Mouse (Mus musculus) cerebellum, adult 9-11 months (tissue): ENCODE measurements around the gene Guk1.
"Not testable (repeated sequence)": the region's sequence is repeated elsewhere in the genome, so short reads cannot be mapped to it uniquely, and the experiment has no call there.

Experiments used
- DNase-seq: peaks from one replicate; pipeline ENCODE4 v3.0.0; 2022

Guk1 gene

GRCm38 (mm10) chr11:59192059-59192386 lies at the start of gene Guk1:
TSS of gene Guk1 (minus strand) at chr11:59192212.
- no peak for DNase-seq

- no peak for DNase-seq
Observed at GRCm38 (mm10) chr11:59239796-59240195, 47.8 kb upstream of the Guk1 start.

- no peak for DNase-seq
Observed at GRCm38 (mm10) chr11:59239428-59239785, 47.4 kb upstream of the Guk1 start.

GRCm38 (mm10) chr11:59238525-59239427 lies 46.8 kb upstream of the Guk1 start:
- DNase-seq, result peak; percentile 87

GRCm38 (mm10) chr11:59232797-59233196 lies 40.8 kb upstream of the Guk1 start:
- DNase-seq, result no peak

- peak; percentile 67 for DNase-seq
Observed at GRCm38 (mm10) chr11:59230144-59230760, 38.2 kb upstream of the Guk1 start.

- DNase-seq, result peak; percentile 96
Observed at GRCm38 (mm10) chr11:59228122-59228953, 36.3 kb upstream of the Guk1 start, which contains the start of gene Arf1. TSS of gene Arf1 (minus strand) at chr11:59228270.

- DNase-seq, result no peak
Observed at GRCm38 (mm10) chr11:59227604-59228121, 35.7 kb upstream of the Guk1 start.

- DNase-seq, result no peak
Observed at GRCm38 (mm10) chr11:59226787-59227603, 35.0 kb upstream of the Guk1 start.

GRCm38 (mm10) chr11:59226251-59226650 lies 34.2 kb upstream of the Guk1 start:
- no peak for DNase-seq

GRCm38 (mm10) chr11:59225167-59225566 lies 33.2 kb upstream of the Guk1 start:
- DNase-seq, result no peak

GRCm38 (mm10) chr11:59224470-59224869 lies 32.5 kb upstream of the Guk1 start:
- DNase-seq, result no peak

- no peak for DNase-seq
Observed at GRCm38 (mm10) chr11:59224025-59224424, 32.0 kb upstream of the Guk1 start.

GRCm38 (mm10) chr11:59222306-59222705 lies 30.3 kb upstream of the Guk1 start:
- no peak for DNase-seq

GRCm38 (mm10) chr11:59221604-59222003 lies 29.6 kb upstream of the Guk1 start:
- no peak for DNase-seq

GRCm38 (mm10) chr11:59219064-59219463 lies 27.1 kb upstream of the Guk1 start:
- DNase-seq, result no peak

GRCm38 (mm10) chr11:59218389-59218998 lies 26.5 kb upstream of the Guk1 start:
- DNase-seq, result no peak

GRCm38 (mm10) chr11:59216955-59217354 lies 24.9 kb upstream of the Guk1 start:
- no peak for DNase-seq

GRCm38 (mm10) chr11:59212892-59213494 lies 21.0 kb upstream of the Guk1 start:
- DNase-seq, result no peak

- not testable (repeated sequence) for DNase-seq
Observed at GRCm38 (mm10) chr11:59212320-59212719, 20.3 kb upstream of the Guk1 start.

- not testable (repeated sequence) for DNase-seq
Observed at GRCm38 (mm10) chr11:59211561-59211960, 19.5 kb upstream of the Guk1 start.
